Mouse (Mus musculus) CH12.LX (cell line): ENCODE results near the gene Cybc1. TPM values are rescaled to one million over a fixed set of nuclear protein-coding genes. Genes with fewer than 3 reads are reported as not detected.

Source experiments
- DNase-seq: peaks from one replicate; pipeline ENCODE4 v3.0.0-alpha.2; 2013; ENCODE audit errors: extremely low read depth
- H3K27ac ChIP-seq: 2 replicates; pipeline ENCODE4 v1.5.1; 2012; ENCODE audit warnings: low read depth, mild to moderate bottlenecking, control low read depth, moderate library complexity; ENCODE audit not compliant: insufficient read depth
- H3K27me3 ChIP-seq: replicated peaks from 2 replicates; pipeline ENCODE3; 2012; ENCODE audit warnings: inconsistent platforms
- H3K36me3 ChIP-seq, 2 experiments: replicated peaks in 1 of 2; 2 replicates each; pipeline versions ENCODE3 to v1.6.1; 2012; ENCODE audit warnings: inconsistent platforms in 1 of 2, low read length in 1 of 2, mild to moderate bottlenecking in 1 of 2, mixed read lengths in 1 of 2, moderate library complexity in 1 of 2; ENCODE audit not compliant: control insufficient read depth in 1 of 2, insufficient read depth in 1 of 2
- H3K4me1 ChIP-seq, 2 experiments: 2 replicates each; pipeline ENCODE4 v1.6.1; 2012; ENCODE audit warnings: inconsistent platforms in 1 of 2, moderate library complexity in 1 of 2; ENCODE audit not compliant: insufficient read depth in 2 of 2, control insufficient read depth in 1 of 2
- H3K4me2 ChIP-seq: 2 replicates; pipeline ENCODE4 v1.6.1; 2012; ENCODE audit warnings: low read depth, mild to moderate bottlenecking, control low read depth; ENCODE audit not compliant: poor library complexity, insufficient read depth, severe bottlenecking
- H3K4me3 ChIP-seq, 3 experiments: fragments of 150-350 bp in 1 of 3; sonication (generic) in 1 of 3; replicated peaks in 1 of 3; 2 replicates each; pipeline versions ENCODE3 to v1.5.1; 2011 to 2012; ENCODE audit warnings: low read depth in 2 of 3, low read length in 2 of 3, mild to moderate bottlenecking in 2 of 3, moderate library complexity in 2 of 3, control low read depth in 1 of 3, improper control_type of control experiment in 1 of 3, inconsistent platforms in 1 of 3, mixed read lengths in 1 of 3; ENCODE audit not compliant: poor library complexity in 1 of 3
- H3K79me2 ChIP-seq: replicated peaks from 2 replicates; pipeline ENCODE4 v1.6.1; 2012; ENCODE audit warnings: mild to moderate bottlenecking, moderate library complexity; ENCODE audit not compliant: control insufficient read depth, poor library complexity, insufficient read depth, severe bottlenecking; ENCODE audit errors: extremely low read depth
- H3K9ac ChIP-seq: 2 replicates; pipeline ENCODE4 v1.6.1; 2012; ENCODE audit warnings: low read depth, mild to moderate bottlenecking, control low read depth, moderate library complexity; ENCODE audit not compliant: insufficient read depth
- H3K9me3 ChIP-seq: replicated peaks from 2 replicates; pipeline ENCODE3; 2012; ENCODE audit warnings: low read length, inconsistent platforms, mixed read lengths
- CHD1 ChIP-seq: IDR thresholded peaks from 2 replicates; pipeline ENCODE4 v1.6.1; 2012; ENCODE audit warnings: low read depth, low read length, improper control_type of control experiment, inconsistent platforms
- CTCF ChIP-seq, 2 experiments: IDR thresholded peaks in 1 of 2; conservative IDR thresholded peaks in 1 of 2; 2 replicates each; pipeline ENCODE4 v1.5.1; 2011 to 2012; ENCODE audit warnings: low read depth in 2 of 2, low read length in 2 of 2, improper control_type of control experiment in 1 of 2, inconsistent platforms in 1 of 2, mild to moderate bottlenecking in 1 of 2, moderate library complexity in 1 of 2
- E2F4 ChIP-seq: IDR thresholded peaks from 2 replicates; pipeline ENCODE4 v1.6.1; 2011; ENCODE audit warnings: low read depth, low read length, improper control_type of control experiment; ENCODE audit not compliant: insufficient replicate concordance
- GABPA ChIP-seq: IDR thresholded peaks from 2 replicates; pipeline ENCODE4 v1.6.1; 2012; ENCODE audit warnings: low read depth, low read length, improper control_type of control experiment, inconsistent platforms; ENCODE audit not compliant: insufficient replicate concordance
- IRF4 ChIP-seq: IDR thresholded peaks from 2 replicates; pipeline ENCODE4 v1.6.1; 2014; ENCODE audit warnings: low read depth, mild to moderate bottlenecking, inconsistent platforms, low read length, improper control_type of control experiment
- MAZ ChIP-seq: IDR thresholded peaks from 2 replicates; pipeline ENCODE4 v1.6.1; 2012; ENCODE audit warnings: low read depth, mild to moderate bottlenecking, inconsistent platforms, low read length, improper control_type of control experiment, moderate library complexity
- NRF1 ChIP-seq: IDR thresholded peaks from 2 replicates; pipeline ENCODE4 v1.6.1; 2014; ENCODE audit warnings: low read depth, mild to moderate bottlenecking, inconsistent platforms, low read length, improper control_type of control experiment, moderate library complexity
- PAX5 ChIP-seq: IDR thresholded peaks from 2 replicates; pipeline ENCODE4 v1.6.1; 2012; ENCODE audit warnings: low read length, inconsistent platforms, mixed read lengths
- ZC3H11A ChIP-seq: IDR thresholded peaks from 2 replicates; pipeline ENCODE4 v1.6.1; 2012; ENCODE audit warnings: low read depth, mild to moderate bottlenecking, inconsistent platforms, low read length, improper control_type of control experiment
- dilution Hi-C: fragments of 300-500 bp; cut with MboI; formaldehyde crosslinking; loops from 2 replicates; pipeline ENCODE4 v1.14.3; 2020; ENCODE audit warnings: low sequenced_read_pairs; ENCODE audit not compliant: extremely low pct_unique_long_range_greater_than_20kb, extremely low pct_ligation_motif_present
- in situ Hi-C: fragments of 300-500 bp; cut with MboI; formaldehyde crosslinking; loops from 3 replicates; pipeline ENCODE4 v1.14.3; 2019; ENCODE audit warnings: low sequenced_read_pairs, low pct_ligation_motif_present, low pct_unique_long_range_greater_than_20kb, mixed read lengths
- polyA plus RNA-seq: library from polyadenylated mRNA; unstranded; fragments of >175 nt; gene quantifications from 2 replicates; pipeline ENCODE4 v1.2.1, GENCODE M21; 2012; ENCODE audit warnings: low read depth; ENCODE audit not compliant: insufficient read length
- total RNA-seq, 2 experiments: library from RNA; depleted of rRNA; stranded (reverse); fragments of 300-350 nt in 1 of 2; fragments of >200 nt in 1 of 2; gene quantifications; 2 replicates each; pipeline ENCODE4 v1.2.3; 2012 to 2014

The Cybc1 gene
- total and polyA plus RNA-seq, 3 experiments = 51.6 to 60.3 (median 57.4) TPM

DNA sequence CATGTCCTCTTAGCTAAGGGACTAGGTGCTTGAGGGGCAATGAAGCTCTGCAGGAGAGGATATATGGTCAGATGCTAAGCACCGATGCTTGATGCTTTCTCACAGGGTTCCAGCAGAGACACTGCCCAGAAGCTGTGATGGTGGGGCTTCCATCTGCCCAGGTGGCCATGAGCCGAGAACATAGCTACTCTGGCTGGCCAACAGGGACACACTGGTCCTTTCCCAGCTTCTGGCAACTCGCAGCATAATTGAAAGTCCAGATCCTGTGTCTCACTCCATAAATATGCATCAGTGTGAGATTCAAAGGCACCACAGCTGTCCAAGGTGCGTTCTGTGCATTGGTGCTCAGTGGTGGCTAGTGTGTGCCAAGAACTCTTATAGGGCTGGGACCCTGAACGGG, 55.9 kb downstream of the Cybc1 start:
- in situ Hi-C loops = no loop called here

More for the DNA sequence above, 55.9 kb downstream of the Cybc1 start:
- DNase-seq = no peak
- dilution Hi-C loops = no loop called here
- no peaks in the 10 kb centered on the region for H3K36me3 ChIP-seq
- peaks cover 6 to 15% of the 10 kb centered on the region in 2 experiments; a peak in 3 of 4 replicates for H3K4me1 ChIP-seq
- no peak for TF ChIP-seq E2F4
- no peak for TF ChIP-seq CTCF (conservative IDR thresholded peaks at IDR 0.05 in 1 of 2, IDR thresholded peaks at IDR 0.05 in 1 of 2; ENCODE audit: low read depth in 2 of 2, low read length in 2 of 2)
- no peak for TF ChIP-seq GABPA
- TF ChIP-seq MAZ = no peak
- TF ChIP-seq CHD1 = no peak
- no peak for TF ChIP-seq NRF1
- TF ChIP-seq PAX5 = no peak
- no peak for TF ChIP-seq ZC3H11A
- no peak for TF ChIP-seq IRF4
- H3K27me3 ChIP-seq = peaks cover under 1% of the 10 kb centered on the region
- H3K4me2 ChIP-seq = no peak overlapping the region
- H3K9ac ChIP-seq = no peak overlapping the region
- no peak overlapping the region for H3K4me3 ChIP-seq
- H3K79me2 ChIP-seq = no peaks in the 10 kb centered on the region
- no peak overlapping the region for H3K27ac ChIP-seq
- H3K9me3 ChIP-seq = no peaks in the 10 kb centered on the region

Other genes starting within 250 kb of the Cybc1 start
- 92.1 and 96.8 TPM in 2 replicates for gene Csnk1d, start 238.0 kb downstream of the Cybc1 start, total RNA-seq (2012; rRNA removed)
- gene Csnk1d, start 238.0 kb downstream of the Cybc1 start, total RNA-seq (2014; rRNA removed) = 77.7 and 77.8 TPM in 2 replicates
- 134 and 136 TPM in 2 replicates for gene Csnk1d, start 238.0 kb downstream of the Cybc1 start, polyA plus RNA-seq
- gene Cd7, start 189.9 kb downstream of the Cybc1 start, total RNA-seq (2012; rRNA removed) = 0.84 and 2.7 TPM in 2 replicates
- 0.51 and 0.82 TPM in 2 replicates for gene Cd7, start 189.9 kb downstream of the Cybc1 start, total RNA-seq (2014; rRNA removed)
- 0.67 and 1.0 TPM in 2 replicates for gene Cd7, start 189.9 kb downstream of the Cybc1 start, polyA plus RNA-seq
- gene Sectm1b, start 165.8 kb downstream of the Cybc1 start, total RNA-seq (2012; rRNA removed) = not detected in 2 replicates
- gene Sectm1b, start 165.8 kb downstream of the Cybc1 start, total RNA-seq (2014; rRNA removed) = not detected in 2 replicates
- not detected in 2 replicates for gene Sectm1b, start 165.8 kb downstream of the Cybc1 start, polyA plus RNA-seq
- gene Sectm1a, start 148.1 kb downstream of the Cybc1 start, total RNA-seq (2012; rRNA removed) = 0.08 TPM in 1 of 2 replicates, not detected in the other
- not detected in 2 replicates for gene Sectm1a, start 148.1 kb downstream of the Cybc1 start, total RNA-seq (2014; rRNA removed)
- gene Sectm1a, start 148.1 kb downstream of the Cybc1 start, polyA plus RNA-seq = not detected in 2 replicates
- gene Tex19.2, start 110.6 kb downstream of the Cybc1 start, total RNA-seq (2012; rRNA removed) = 0.64 and 0.92 TPM in 2 replicates
- 1.4 and 1.5 TPM in 2 replicates for gene Tex19.2, start 110.6 kb downstream of the Cybc1 start, total RNA-seq (2014; rRNA removed)
- gene Tex19.2, start 110.6 kb downstream of the Cybc1 start, polyA plus RNA-seq = 2.3 and 2.4 TPM in 2 replicates
- gene Tex19.1, start 83.2 kb downstream of the Cybc1 start, total RNA-seq (2012; rRNA removed) = 0.21 TPM in 1 of 2 replicates, not detected in the other
- 0.51 and 0.95 TPM in 2 replicates for gene Tex19.1, start 83.2 kb downstream of the Cybc1 start, total RNA-seq (2014; rRNA removed)
- gene Tex19.1, start 83.2 kb downstream of the Cybc1 start, polyA plus RNA-seq = 0.35 and 0.57 TPM in 2 replicates
- not detected in 2 replicates for gene Uts2r, start 69.1 kb downstream of the Cybc1 start, total RNA-seq (2012; rRNA removed)
- not detected in 2 replicates for gene Uts2r, start 69.1 kb downstream of the Cybc1 start, total RNA-seq (2014; rRNA removed)
- not detected in 2 replicates for gene Uts2r, start 69.1 kb downstream of the Cybc1 start, polyA plus RNA-seq
- 9.1 and 10.6 TPM in 2 replicates for gene Hexdc, start 24.9 kb downstream of the Cybc1 start, total RNA-seq (2012; rRNA removed)
- 10.5 and 11.6 TPM in 2 replicates for gene Hexdc, start 24.9 kb downstream of the Cybc1 start, total RNA-seq (2014; rRNA removed)
- 8.8 and 12.0 TPM in 2 replicates for gene Hexdc, start 24.9 kb downstream of the Cybc1 start, polyA plus RNA-seq
- gene Ogfod3, start 24.6 kb downstream of the Cybc1 start, total RNA-seq (2012; rRNA removed) = 16.4 and 19.0 TPM in 2 replicates
- gene Ogfod3, start 24.6 kb downstream of the Cybc1 start, total RNA-seq (2014; rRNA removed) = 10.3 and 13.7 TPM in 2 replicates
- gene Ogfod3, start 24.6 kb downstream of the Cybc1 start, polyA plus RNA-seq = 18.4 and 24.6 TPM in 2 replicates
- gene Narf, start 7.9 kb upstream of the Cybc1 start, total RNA-seq (2012; rRNA removed) = 15.6 and 26.2 TPM in 2 replicates
- gene Narf, start 7.9 kb upstream of the Cybc1 start, total RNA-seq (2014; rRNA removed) = 29.9 and 32.1 TPM in 2 replicates
- gene Narf, start 7.9 kb upstream of the Cybc1 start, polyA plus RNA-seq = 11.7 and 12.3 TPM in 2 replicates
- gene Foxk2, start 30.7 kb upstream of the Cybc1 start, total RNA-seq (2012; rRNA removed) = 42.6 and 44.3 TPM in 2 replicates
- gene Foxk2, start 30.7 kb upstream of the Cybc1 start, total RNA-seq (2014; rRNA removed) = 25.0 and 26.9 TPM in 2 replicates
- 32.4 and 41.2 TPM in 2 replicates for gene Foxk2, start 30.7 kb upstream of the Cybc1 start, polyA plus RNA-seq
- 27.0 and 32.1 TPM in 2 replicates for gene Wdr45b, start 125.1 kb upstream of the Cybc1 start, total RNA-seq (2012; rRNA removed)
- 49.9 and 53.0 TPM in 2 replicates for gene Wdr45b, start 125.1 kb upstream of the Cybc1 start, total RNA-seq (2014; rRNA removed)
- 43.3 and 47.5 TPM in 2 replicates for gene Wdr45b, start 125.1 kb upstream of the Cybc1 start, polyA plus RNA-seq
- not detected in 2 replicates for gene Rab40b, start 158.9 kb upstream of the Cybc1 start, total RNA-seq (2012; rRNA removed)
- not detected in 2 replicates for gene Rab40b, start 158.9 kb upstream of the Cybc1 start, total RNA-seq (2014; rRNA removed)
- gene Rab40b, start 158.9 kb upstream of the Cybc1 start, polyA plus RNA-seq = not detected in 2 replicates
- gene Fn3krp, start 192.1 kb upstream of the Cybc1 start, total RNA-seq (2012; rRNA removed) = 9.8 and 11.2 TPM in 2 replicates
- gene Fn3krp, start 192.1 kb upstream of the Cybc1 start, total RNA-seq (2014; rRNA removed) = 9.7 and 11.2 TPM in 2 replicates
- 3.6 and 3.8 TPM in 2 replicates for gene Fn3krp, start 192.1 kb upstream of the Cybc1 start, polyA plus RNA-seq
- 0.04 TPM in 1 of 2 replicates, not detected in the other for gene Fn3k, start 205.6 kb upstream of the Cybc1 start, total RNA-seq (2012; rRNA removed)
- not detected in 2 replicates for gene Fn3k, start 205.6 kb upstream of the Cybc1 start, total RNA-seq (2014; rRNA removed)
- not detected in 2 replicates for gene Fn3k, start 205.6 kb upstream of the Cybc1 start, polyA plus RNA-seq
- gene Tbcd, start 222.6 kb upstream of the Cybc1 start, total RNA-seq (2012; rRNA removed) = 85.6 and 86.7 TPM in 2 replicates
- 57.7 and 62.1 TPM in 2 replicates for gene Tbcd, start 222.6 kb upstream of the Cybc1 start, total RNA-seq (2014; rRNA removed)
- 70.4 and 73.3 TPM in 2 replicates for gene Tbcd, start 222.6 kb upstream of the Cybc1 start, polyA plus RNA-seq